Mouse (Mus musculus) layer of hippocampus, postnatal 14 days (tissue): Measurements from ENCODE around the gene Josd2. TPM values are rescaled to one million over a fixed set of nuclear protein-coding genes. Genes with fewer than 3 reads are reported as not detected.

Source experiments
- DNase-seq, 2 experiments: peaks; one replicate each; pipeline ENCODE4 v3.0.0; 2021 to 2022; ENCODE audit warnings: low spot score in 2 of 2, mixed read lengths in 1 of 2
- long read RNA-seq, 2 experiments: library from polyadenylated mRNA; stranded (forward); transcript quantifications; one replicate each; pipeline ENCODE4 v2.0.0; 2021
- total RNA-seq, 2 experiments: library from RNA; stranded (reverse); gene quantifications; 2 replicates each; pipeline ENCODE4 v1.2.3; 2021

Josd2 gene
- 10 to 100 TPM; 60.7 to 64.3 TPM for total RNA-seq
- long read RNA-seq, experiment 1, transcript Josd2-204 (5 exons, 864 nt) = major isoform, 8 of 26 reads
- long read RNA-seq, experiment 1, partial matches to known transcripts = 4 of 26 reads
- long read RNA-seq, experiment 1, other reads (novel, unspliced or antisense) = 12 of 26 reads
- long read RNA-seq, experiment 2, transcript Josd2-204 (5 exons, 864 nt) = major isoform, 21 of 61 reads
- long read RNA-seq, experiment 2, partial matches to known transcripts = 13 of 61 reads
- long read RNA-seq, experiment 2, other reads (novel, unspliced or antisense) = 23 of 61 reads

GRCm38 (mm10) chr7:44467811-44468411 lies at the start of gene Josd2:
Gene Josd2, plus strand, starts transcription at chr7:44467980.
- peak; percentile 95 to 98 for DNase-seq

GRCm38 (mm10) chr7:44427666-44428065 lies 40.1 kb upstream of the Josd2 start:
- DNase-seq = no peak

GRCm38 (mm10) chr7:44428171-44428950 lies 39.4 kb upstream of the Josd2 start:
- peak in 1 of 2 experiments; percentile 68 for DNase-seq

- DNase-seq = peak; percentile 79 to 88
These were observed 38.7 kb upstream of the Josd2 start, which contains the start of gene Lrrc4b for GRCm38 (mm10) chr7:44428968-44429521. Gene Lrrc4b, plus strand, starts transcription at chr7:44429018.

- DNase-seq = peak; percentile 71 to 75
These were observed 38.0 kb upstream of the Josd2 start for GRCm38 (mm10) chr7:44429534-44430488.

DNA sequence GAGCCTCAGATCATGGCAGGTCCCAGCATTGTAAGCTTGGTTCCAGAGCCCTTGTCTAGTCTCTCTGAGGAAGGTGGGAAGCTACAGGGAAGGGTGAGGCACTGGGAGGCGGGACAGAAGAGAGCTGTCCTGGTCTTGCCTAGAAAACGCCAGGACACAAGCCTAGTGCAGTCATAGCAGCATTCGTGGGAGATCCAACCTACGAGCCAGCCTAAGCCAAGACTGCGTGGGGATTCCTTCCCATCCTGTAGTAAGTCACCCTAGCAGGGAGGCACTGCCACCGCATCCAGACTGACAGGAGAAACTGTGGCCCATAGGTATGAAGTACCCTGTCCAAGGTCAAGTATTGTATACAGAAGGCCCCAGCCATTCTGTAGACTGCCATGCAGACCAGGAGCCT lies 35.2 kb upstream of the Josd2 start:
- DNase-seq = no peak

DNA sequence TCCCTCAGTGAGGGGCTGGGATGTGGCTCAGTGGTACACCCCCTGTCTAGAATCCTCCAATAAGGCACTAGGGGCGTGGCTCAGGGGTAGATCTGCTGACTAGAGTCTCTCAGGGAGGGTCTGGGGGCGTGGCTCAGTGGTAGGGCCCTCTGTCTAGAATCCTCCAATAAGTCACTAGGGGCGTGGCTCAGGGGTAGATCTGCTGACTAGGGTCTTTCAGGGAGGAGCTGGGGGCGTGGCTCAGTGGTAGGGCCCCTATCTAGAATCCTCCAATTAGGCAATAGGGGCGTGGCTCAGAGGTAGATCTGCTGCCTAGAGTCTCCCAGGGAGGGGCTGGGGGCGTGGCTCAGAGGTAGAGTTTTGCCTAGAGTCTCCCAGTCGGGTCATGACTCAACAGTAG lies 34.4 kb upstream of the Josd2 start:
- peak in 1 of 2 experiments; percentile 59 for DNase-seq

GRCm38 (mm10) chr7:44434089-44434488 lies 33.7 kb upstream of the Josd2 start:
- no peak for DNase-seq

GRCm38 (mm10) chr7:44435796-44436195 lies 32.0 kb upstream of the Josd2 start:
- DNase-seq = no peak

GRCm38 (mm10) chr7:44436267-44436666 lies 31.5 kb upstream of the Josd2 start:
- DNase-seq = no peak

GRCm38 (mm10) chr7:44437188-44437587 lies 30.6 kb upstream of the Josd2 start:
- no peak for DNase-seq

GRCm38 (mm10) chr7:44437933-44438332 lies 29.8 kb upstream of the Josd2 start:
- no peak for DNase-seq

- DNase-seq = no peak
These were observed 28.1 kb upstream of the Josd2 start for GRCm38 (mm10) chr7:44439696-44440095.

GRCm38 (mm10) chr7:44440479-44440878 lies 27.3 kb upstream of the Josd2 start:
- DNase-seq = no peak

DNA sequence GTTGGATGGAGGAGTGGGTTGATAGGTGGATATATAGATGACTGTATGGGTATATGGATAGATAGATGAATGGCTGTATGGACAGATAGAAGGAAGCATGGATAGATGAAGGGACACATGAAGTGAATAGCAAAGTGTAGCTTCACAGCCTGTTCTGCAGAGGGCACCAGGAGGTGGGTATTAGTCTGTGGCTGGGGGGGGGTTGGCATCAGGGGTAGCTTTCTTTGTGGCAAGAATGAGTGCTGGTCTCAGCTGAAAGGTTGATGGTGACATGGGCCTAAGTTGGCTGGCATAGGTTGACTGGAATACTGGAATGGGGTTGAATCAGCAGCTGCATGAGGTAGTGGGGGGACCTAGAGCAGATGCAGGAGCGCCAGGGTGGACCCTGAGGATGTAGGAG lies 26.6 kb upstream of the Josd2 start:
- DNase-seq = no peak

GRCm38 (mm10) chr7:44441648-44442109 lies 26.1 kb upstream of the Josd2 start:
- DNase-seq = peak; percentile 75 to 76

DNA sequence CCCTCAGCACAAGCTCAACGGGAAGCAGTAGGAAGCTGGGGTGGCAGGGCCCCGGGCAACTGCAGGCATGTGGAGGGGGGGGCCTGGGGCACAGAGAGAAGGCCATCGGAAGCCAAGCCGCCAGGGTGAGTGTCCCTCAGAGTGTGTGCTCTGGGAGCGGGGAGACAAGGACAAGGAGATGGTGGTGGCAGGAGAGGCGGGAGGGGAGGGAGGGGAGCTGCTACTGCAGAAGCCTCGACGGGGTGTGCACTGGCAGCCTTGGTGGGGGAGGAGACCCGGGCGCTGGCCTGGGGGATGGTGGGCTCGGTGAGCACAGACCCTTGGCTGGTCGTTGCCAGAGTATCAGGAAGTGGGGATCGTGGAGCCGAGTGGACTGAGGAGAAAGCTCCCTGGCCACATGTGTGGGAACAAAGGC lies 25.4 kb upstream of the Josd2 start:
- peak in 1 of 2 experiments; percentile 57 for DNase-seq

GRCm38 (mm10) chr7:44443268-44444173 lies 24.3 kb upstream of the Josd2 start:
- no peak for DNase-seq

DNA sequence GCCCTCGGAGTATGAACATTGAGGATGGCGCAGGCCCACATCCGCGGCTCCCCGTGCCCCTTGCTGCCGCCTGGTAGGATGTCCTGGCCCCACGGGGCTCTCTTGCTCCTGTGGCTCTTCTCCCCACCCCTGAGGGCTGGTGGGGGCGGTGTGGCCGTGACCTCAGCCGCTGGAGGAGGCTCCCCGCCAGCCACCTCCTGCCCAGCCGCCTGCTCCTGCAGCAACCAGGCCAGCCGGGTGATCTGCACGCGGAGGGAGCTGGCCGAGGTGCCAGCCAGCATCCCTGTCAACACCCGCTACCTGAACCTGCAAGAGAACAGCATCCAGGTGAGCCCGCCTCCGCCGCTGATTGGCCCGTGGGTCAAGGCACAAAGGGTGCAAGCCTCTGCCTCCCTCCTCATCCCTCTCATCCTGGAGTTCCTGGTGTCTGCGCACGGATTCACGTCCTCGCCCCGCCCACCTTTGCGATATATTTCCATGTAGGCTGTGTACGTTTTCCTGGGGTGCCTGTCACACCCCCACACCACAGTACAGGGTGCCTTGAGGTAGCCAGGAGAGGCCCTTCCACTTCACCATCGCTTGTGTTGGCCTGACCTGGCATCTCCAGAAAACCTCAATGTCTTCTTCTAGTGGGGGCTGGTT lies 22.8 kb upstream of the Josd2 start:
- no peak for DNase-seq
